Mouse (Mus musculus) urinary bladder, postnatal 14 days (tissue): ENCODE measurements around the gene St6galnac5.
"Not testable (repeated sequence)": the region's sequence is repeated elsewhere in the genome, so short reads cannot be mapped to it uniquely, and the experiment has no call there.

Experiments used
- DNase-seq: peaks from one replicate; pipeline ENCODE4 v3.0.0; 2021; ENCODE audit warnings: low spot score

The St6galnac5 gene

DNA sequence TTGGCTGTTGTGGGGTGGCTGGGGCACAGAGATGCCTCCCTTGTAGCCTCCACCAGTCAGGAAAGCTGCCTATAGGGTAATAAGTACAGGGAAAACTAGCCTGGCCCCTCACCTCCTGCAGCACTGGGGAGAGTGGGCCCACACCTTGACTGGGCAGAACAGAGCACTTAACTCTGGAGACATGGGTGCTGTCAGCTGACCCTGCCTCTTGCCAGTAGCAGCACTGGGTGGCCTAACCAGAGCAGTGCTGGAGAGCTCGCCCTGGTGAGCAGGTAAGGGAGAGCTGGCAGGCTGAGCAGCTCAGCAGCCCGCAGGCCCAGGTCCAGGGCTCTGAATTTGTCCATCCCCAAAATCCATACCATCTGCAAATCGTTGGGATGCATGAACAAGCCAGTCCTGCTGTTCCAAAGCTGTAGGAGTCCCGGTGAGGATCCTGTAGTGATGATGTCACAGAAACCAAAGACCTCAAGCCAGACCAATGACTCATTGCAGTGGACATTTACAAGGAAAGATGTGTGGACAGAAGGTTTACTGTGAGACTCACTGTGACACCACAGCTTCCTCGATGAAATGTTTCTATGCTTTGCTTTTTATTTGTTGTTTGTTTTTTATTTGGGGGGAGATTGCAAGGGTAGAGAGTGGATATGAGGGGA lies 193.6 kb downstream of the St6galnac5 start:
- not testable (repeated sequence) for DNase-seq

DNA sequence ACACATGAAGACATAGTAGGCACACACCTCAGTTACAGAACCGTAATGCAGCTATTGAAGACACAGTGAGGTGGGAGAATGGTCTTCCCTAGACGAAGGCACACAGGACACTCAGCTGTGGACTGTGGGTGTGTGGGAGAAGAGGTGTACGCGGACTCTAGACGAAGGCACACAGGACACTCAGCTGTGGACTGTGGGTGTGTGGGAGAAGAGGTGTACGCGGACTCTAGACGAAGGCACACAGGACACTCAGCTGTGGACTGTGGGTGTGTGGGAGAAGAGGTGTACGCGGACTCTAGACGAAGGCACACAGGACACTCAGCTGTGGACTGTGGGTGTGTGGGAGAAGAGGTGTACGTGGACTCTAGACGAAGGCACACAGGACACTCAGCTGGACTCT lies 197.7 kb downstream of the St6galnac5 start:
- not testable (repeated sequence) for DNase-seq

DNA sequence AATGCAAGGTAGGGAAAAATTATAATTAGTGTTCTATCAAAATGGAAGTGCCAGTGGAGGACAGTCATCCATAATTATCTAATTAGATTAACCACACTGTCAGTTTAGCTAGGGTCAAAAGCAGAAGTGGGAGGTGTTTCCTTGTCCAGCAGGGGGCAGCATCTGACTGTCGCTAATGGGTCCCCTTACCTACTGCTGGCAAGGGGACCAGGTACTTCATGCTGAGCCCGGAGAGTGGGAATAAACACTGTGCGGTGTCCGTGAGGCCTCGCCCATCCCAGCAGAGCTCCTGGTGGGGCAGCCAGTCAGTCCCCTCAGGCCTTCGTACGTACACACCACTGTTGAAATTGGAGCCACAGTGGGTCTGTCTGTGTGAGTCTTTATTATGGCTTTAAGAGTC lies 198.3 kb downstream of the St6galnac5 start:
- DNase-seq: peak; percentile 74

DNA sequence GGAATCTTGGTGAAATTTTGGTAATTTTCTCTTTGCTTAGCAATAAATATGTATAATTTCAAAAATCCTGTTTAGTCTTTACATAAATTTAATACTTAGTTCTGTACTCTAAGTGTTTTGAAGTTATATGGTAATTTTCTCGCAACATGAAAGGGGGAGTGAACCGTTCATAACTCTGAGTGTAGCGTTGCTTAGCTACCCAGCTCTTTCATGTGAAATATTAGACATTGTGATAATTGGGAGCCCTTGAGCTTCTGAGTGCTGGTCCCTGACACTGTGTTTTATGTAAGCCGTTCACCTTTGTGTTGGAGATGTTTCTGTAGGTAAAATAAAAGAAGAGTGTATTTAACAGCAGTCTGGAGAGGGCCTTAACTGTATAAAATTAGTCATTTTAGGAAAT lies 202.2 kb downstream of the St6galnac5 start:
- no peak for DNase-seq

DNA sequence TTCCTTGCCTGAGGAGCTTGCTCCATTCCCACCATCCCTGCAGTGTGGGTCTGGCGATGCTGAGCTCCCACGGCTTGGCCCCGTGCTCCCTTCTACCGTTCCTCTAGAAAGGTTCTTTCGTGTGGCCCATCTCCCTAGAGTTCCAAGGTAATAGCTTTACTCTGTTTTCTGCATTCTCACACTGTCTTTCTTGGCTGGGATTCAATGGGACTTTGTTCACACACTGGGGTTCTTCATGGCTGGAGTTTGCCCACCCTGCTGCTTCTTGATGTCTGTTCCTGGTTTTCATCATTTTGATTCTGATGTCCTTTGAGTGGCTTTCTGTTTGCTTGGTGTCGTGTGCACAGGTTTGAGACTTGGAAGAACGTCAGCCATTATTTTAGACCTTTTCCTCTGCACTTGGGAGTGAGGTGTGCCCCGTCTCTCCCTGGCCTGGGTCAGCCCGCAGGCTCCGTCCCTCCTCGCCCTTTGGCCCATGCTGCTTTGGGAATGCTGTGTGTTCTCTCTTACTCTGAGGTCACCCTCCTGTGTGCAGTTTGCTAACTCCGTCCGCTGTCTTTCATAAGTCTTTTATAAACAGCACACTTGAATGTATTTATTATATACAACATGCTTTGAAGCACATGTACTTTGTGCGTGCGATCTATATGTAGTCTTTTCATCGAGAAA lies 205.0 kb downstream of the St6galnac5 start:
- no peak for DNase-seq

DNA sequence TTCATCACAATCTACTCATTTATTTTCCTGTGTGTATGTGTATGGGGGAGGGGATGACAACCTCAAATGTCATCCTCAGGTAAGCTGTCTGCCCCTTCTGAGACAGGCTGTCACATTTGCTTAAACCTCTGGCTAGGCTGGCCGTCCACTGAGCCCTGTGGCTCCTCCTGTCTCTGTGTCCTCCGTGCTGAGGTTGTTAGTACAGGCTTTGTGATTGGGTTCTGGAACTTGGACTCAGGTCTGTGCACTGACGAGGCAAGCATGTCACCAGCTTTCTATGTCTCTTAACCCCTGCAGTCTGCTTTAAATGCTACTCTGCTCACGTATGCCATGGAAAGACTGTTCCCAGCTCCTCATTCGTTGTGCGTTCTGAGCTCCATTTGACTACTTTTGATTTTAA lies 205.7 kb downstream of the St6galnac5 start:
- no peak for DNase-seq

DNA sequence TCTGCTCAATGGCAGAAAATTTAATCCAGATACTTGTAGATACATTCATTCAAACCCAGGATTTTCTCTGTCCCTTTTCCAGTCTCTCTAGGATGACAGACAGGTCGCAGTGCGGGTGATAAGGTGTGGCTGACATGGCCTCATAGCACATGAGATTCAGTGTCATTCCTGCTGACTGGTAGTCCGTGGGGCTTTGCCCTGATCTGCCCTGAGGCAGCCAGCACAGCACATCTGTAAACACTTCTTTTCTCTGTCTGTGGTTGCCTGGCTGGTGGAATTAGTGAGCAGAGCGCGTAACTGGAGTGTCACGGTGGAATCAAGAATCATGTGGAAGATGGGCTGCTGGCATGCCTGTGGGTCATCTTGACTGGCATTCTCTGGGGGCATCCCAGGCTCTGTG lies 212.0 kb downstream of the St6galnac5 start:
- DNase-seq: no peak

DNA sequence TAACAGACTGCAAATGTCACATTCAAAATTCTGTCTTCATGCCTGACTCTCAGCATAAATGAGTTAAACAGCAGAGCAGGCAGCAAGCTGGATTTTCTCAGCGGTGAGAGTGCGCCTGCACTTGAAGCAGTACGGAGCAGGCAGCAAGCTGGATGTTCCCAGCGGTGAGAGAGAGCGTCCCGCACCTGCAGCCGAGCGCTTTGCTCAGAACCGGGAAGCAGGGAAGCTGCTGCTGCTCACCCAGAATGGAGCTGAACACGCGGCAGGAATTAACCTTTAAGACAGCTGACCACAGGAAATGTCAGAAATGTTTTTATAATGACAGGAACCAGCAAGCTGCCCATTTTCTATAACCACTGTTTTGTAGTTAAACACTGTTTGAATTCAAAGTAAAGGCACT lies 214.6 kb downstream of the St6galnac5 start:
- DNase-seq: no peak
